Mouse (Mus musculus): ENCODE measurements around the gene Xlr5a. TPM values are rescaled to one million over a fixed set of nuclear protein-coding genes. Genes with fewer than 3 reads are reported as not detected.
"Not testable (repeated sequence)": the region's sequence is repeated elsewhere in the genome, so short reads cannot be mapped to it uniquely, and the experiment has no call there.

Gene Xlr5a
- 0.40 and 0.42 TPM in 2 replicates for polyA plus RNA-seq (2015; fragmentation: Nextera tagmentation; extraction: Ambion mirVana)

- not testable (repeated sequence) for ATAC-seq; H3K4me1 ChIP-seq (ENCODE audit: control insufficient read depth, insufficient read depth, low read length); H3K9ac ChIP-seq (ENCODE audit: low read depth, low read length); H3K4me2 ChIP-seq (ENCODE audit: low read depth, low read length); H3K4me3 ChIP-seq (ENCODE audit: low read length); H3K27me3 ChIP-seq (replicated peaks; ENCODE audit: control insufficient read depth, insufficient read depth, low read length); H3K9me3 ChIP-seq (ENCODE audit: control insufficient read depth, low read length); H3K27ac ChIP-seq (ENCODE audit: low read length); H3K36me3 ChIP-seq (ENCODE audit: control insufficient read depth, insufficient read depth, low read length)
- 84% methylated on average over 12 of the region's 17 CpGs for WGBS
Observed at GRCm38 (mm10) chrX:73292876-73293275, at the start of gene Xlr5a, which contains the start of gene Xlr5c. Gene Xlr5a (minus strand): TSS chrX:73292976. Gene Xlr5c (minus strand): TSS chrX:73292976.

- WGBS, result 15% methylated on average over 37 of the region's 37 CpGs
- Histone ChIP-seq H3K4me2 (ENCODE audit: low read depth, low read length) (peak within 1 kb of the TSS; percentile 52), H3K9me3 (ENCODE audit: control insufficient read depth, low read length) (no peaks in the 10 kb centered on the region), H3K27me3 (replicated peaks; ENCODE audit: control insufficient read depth, insufficient read depth, low read length) (no peaks in the 10 kb centered on the region), H3K36me3 (ENCODE audit: control insufficient read depth, insufficient read depth, low read length) (no peaks in the 10 kb centered on the region), H3K27ac (ENCODE audit: low read length) (no peak within 1 kb of the TSS), H3K4me1 (ENCODE audit: control insufficient read depth, insufficient read depth, low read length) (0 out of 2 replicates have a peak, but pooled peaks cover 3% of the 10 kb centered on the region), H3K9ac (ENCODE audit: low read depth, low read length) (peak within 1 kb of the TSS; percentile 71), H3K4me3 (ENCODE audit: low read length) (peak within 1 kb of the TSS; percentile 58)
- peak; percentile 96 for ATAC-seq
Observed at GRCm38 (mm10) chrX:73342483-73342895, 49.7 kb upstream of the Xlr5a start, which contains the start of gene Zfp275. Gene Zfp275 (plus strand): TSS chrX:73342621.

- Histone ChIP-seq H3K4me2 (ENCODE audit: low read depth, low read length) (peak overlapping the region; percentile 23; the same call in 1 of the 2 replicates), H3K4me1 (ENCODE audit: control insufficient read depth, insufficient read depth, low read length) (0 out of 2 replicates have a peak, but pooled peaks cover 3% of the 10 kb centered on the region), H3K4me3 (ENCODE audit: low read length) (peak overlapping the region; percentile 58), H3K27ac (ENCODE audit: low read length) (no peak overlapping the region), H3K27me3 (replicated peaks; ENCODE audit: control insufficient read depth, insufficient read depth, low read length) (no peaks in the 10 kb centered on the region), H3K36me3 (ENCODE audit: control insufficient read depth, insufficient read depth, low read length) (no peaks in the 10 kb centered on the region), H3K9ac (ENCODE audit: low read depth, low read length) (no peak overlapping the region), H3K9me3 (ENCODE audit: control insufficient read depth, low read length) (no peaks in the 10 kb centered on the region)
- 38% methylated on average over 3 of the region's 3 CpGs for WGBS
- ATAC-seq, result peak; percentile 13; the same call in 1 of the 2 replicates
Observed at GRCm38 (mm10) chrX:73342068-73342467, 49.3 kb upstream of the Xlr5a start.

- WGBS, result 67% methylated on average over 1 of the region's 1 CpGs
- no peak overlapping the region for H3K4me3 ChIP-seq (ENCODE audit: low read length)
- no peak overlapping the region for H3K4me2 ChIP-seq (ENCODE audit: low read depth, low read length)
- no peak for ATAC-seq
- H3K9ac ChIP-seq (ENCODE audit: low read depth, low read length), result no peak overlapping the region
- H3K9me3 ChIP-seq (ENCODE audit: control insufficient read depth, low read length), result no peaks in the 10 kb centered on the region
- H3K27me3 ChIP-seq (replicated peaks; ENCODE audit: control insufficient read depth, insufficient read depth, low read length), result no peaks in the 10 kb centered on the region
- 0 out of 2 replicates have a peak, but pooled peaks cover 3% of the 10 kb centered on the region for H3K4me1 ChIP-seq (ENCODE audit: control insufficient read depth, insufficient read depth, low read length)
- no peaks in the 10 kb centered on the region for H3K36me3 ChIP-seq (ENCODE audit: control insufficient read depth, insufficient read depth, low read length)
- H3K27ac ChIP-seq (ENCODE audit: low read length), result no peak overlapping the region
Observed at GRCm38 (mm10) chrX:73341473-73341872, 48.7 kb upstream of the Xlr5a start.

GRCm38 (mm10) chrX:73336740-73337139 lies 44.0 kb upstream of the Xlr5a start, which contains the start of gene Gm45015:
Gene Gm45015 (minus strand): TSS chrX:73336840.
- Histone ChIP-seq H3K27me3 (replicated peaks; ENCODE audit: control insufficient read depth, insufficient read depth, low read length) (no peaks in the 10 kb centered on the region), H3K36me3 (ENCODE audit: control insufficient read depth, insufficient read depth, low read length) (no peaks in the 10 kb centered on the region), H3K9ac (ENCODE audit: low read depth, low read length) (no peak within 1 kb of the TSS), H3K4me3 (ENCODE audit: low read length) (no peak within 1 kb of the TSS), H3K4me1 (ENCODE audit: control insufficient read depth, insufficient read depth, low read length) (no peaks in the 10 kb centered on the region), H3K27ac (ENCODE audit: low read length) (no peak within 1 kb of the TSS), H3K9me3 (ENCODE audit: control insufficient read depth, low read length) (no peaks in the 10 kb centered on the region), H3K4me2 (ENCODE audit: low read depth, low read length) (no peak within 1 kb of the TSS)
- no peak for ATAC-seq
- WGBS, result 88% methylated on average over 4 of the region's 4 CpGs

- H3K27ac ChIP-seq (ENCODE audit: low read length), result no peak overlapping the region
- ATAC-seq, result no peak
- H3K4me1 ChIP-seq (ENCODE audit: control insufficient read depth, insufficient read depth, low read length), result no peaks in the 10 kb centered on the region
- H3K27me3 ChIP-seq (replicated peaks; ENCODE audit: control insufficient read depth, insufficient read depth, low read length), result no peaks in the 10 kb centered on the region
- no peak overlapping the region for H3K4me3 ChIP-seq (ENCODE audit: low read length)
- no peaks in the 10 kb centered on the region for H3K9me3 ChIP-seq (ENCODE audit: control insufficient read depth, low read length)
- no peak overlapping the region for H3K9ac ChIP-seq (ENCODE audit: low read depth, low read length)
- no peaks in the 10 kb centered on the region for H3K36me3 ChIP-seq (ENCODE audit: control insufficient read depth, insufficient read depth, low read length)
- H3K4me2 ChIP-seq (ENCODE audit: low read depth, low read length), result no peak overlapping the region
Observed at GRCm38 (mm10) chrX:73333548-73333947, 40.8 kb upstream of the Xlr5a start.

GRCm38 (mm10) chrX:73327215-73327614 lies 34.4 kb upstream of the Xlr5a start:
- Histone ChIP-seq H3K27me3 (replicated peaks; ENCODE audit: control insufficient read depth, insufficient read depth, low read length) (no peaks in the 10 kb centered on the region), H3K9me3 (ENCODE audit: control insufficient read depth, low read length) (no peaks in the 10 kb centered on the region), H3K27ac (ENCODE audit: low read length) (no peak overlapping the region), H3K4me2 (ENCODE audit: low read depth, low read length) (no peak overlapping the region), H3K4me3 (ENCODE audit: low read length) (no peak overlapping the region), H3K9ac (ENCODE audit: low read depth, low read length) (no peak overlapping the region), H3K4me1 (ENCODE audit: control insufficient read depth, insufficient read depth, low read length) (no peaks in the 10 kb centered on the region), H3K36me3 (ENCODE audit: control insufficient read depth, insufficient read depth, low read length) (no peaks in the 10 kb centered on the region)
- ATAC-seq, result no peak
- 69% methylated on average over 2 of the region's 2 CpGs for WGBS

GRCm38 (mm10) chrX:73321029-73321428 lies 28.3 kb upstream of the Xlr5a start:
- WGBS, result 69% methylated on average over 3 of the region's 3 CpGs
- H3K4me3 ChIP-seq (ENCODE audit: low read length), result no peak overlapping the region
- ATAC-seq, result no peak

GRCm38 (mm10) chrX:73312522-73312921 lies 19.7 kb upstream of the Xlr5a start:
- Histone ChIP-seq H3K36me3 (ENCODE audit: control insufficient read depth, insufficient read depth, low read length) (no peaks in the 10 kb centered on the region), H3K4me1 (ENCODE audit: control insufficient read depth, insufficient read depth, low read length) (no peaks in the 10 kb centered on the region), H3K27me3 (replicated peaks; ENCODE audit: control insufficient read depth, insufficient read depth, low read length) (no peaks in the 10 kb centered on the region), H3K27ac (ENCODE audit: low read length) (no peak overlapping the region), H3K4me3 (ENCODE audit: low read length) (no peak overlapping the region), H3K4me2 (ENCODE audit: low read depth, low read length) (no peak overlapping the region), H3K9me3 (ENCODE audit: control insufficient read depth, low read length) (no peaks in the 10 kb centered on the region), H3K9ac (ENCODE audit: low read depth, low read length) (no peak overlapping the region)
- WGBS, result 40% methylated on average over 3 of the region's 3 CpGs
- no peak for ATAC-seq

More at GRCm38 (mm10) chrX:73321029-73321428, 28.3 kb upstream of the Xlr5a start:
- Histone ChIP-seq H3K4me2 (ENCODE audit: low read depth, low read length) (no peak overlapping the region), H3K9me3 (ENCODE audit: control insufficient read depth, low read length) (no peaks in the 10 kb centered on the region), H3K9ac (ENCODE audit: low read depth, low read length) (no peak overlapping the region), H3K36me3 (ENCODE audit: control insufficient read depth, insufficient read depth, low read length) (no peaks in the 10 kb centered on the region), H3K4me1 (ENCODE audit: control insufficient read depth, insufficient read depth, low read length) (no peaks in the 10 kb centered on the region), H3K27ac (ENCODE audit: low read length) (no peak overlapping the region), H3K27me3 (replicated peaks; ENCODE audit: control insufficient read depth, insufficient read depth, low read length) (no peaks in the 10 kb centered on the region)

GRCm38 (mm10) chrX:73295745-73296144 lies 3.0 kb upstream of the Xlr5a start:
- 27% methylated on average over 7 of the region's 10 CpGs for WGBS
- H3K36me3 ChIP-seq (ENCODE audit: control insufficient read depth, insufficient read depth, low read length); H3K27me3 ChIP-seq (replicated peaks; ENCODE audit: control insufficient read depth, insufficient read depth, low read length); H3K4me3 ChIP-seq (ENCODE audit: low read length); H3K4me1 ChIP-seq (ENCODE audit: control insufficient read depth, insufficient read depth, low read length); ATAC-seq; H3K27ac ChIP-seq (ENCODE audit: low read length); H3K4me2 ChIP-seq (ENCODE audit: low read depth, low read length); H3K9ac ChIP-seq (ENCODE audit: low read depth, low read length); H3K9me3 ChIP-seq (ENCODE audit: control insufficient read depth, low read length): not testable (repeated sequence)
